Mouse (Mus musculus): ENCODE results near the gene Ufsp1.
A peak's percentile ranks its signal among the peaks of the same experiment; 100 is the strongest.

The Ufsp1 gene

DNA sequence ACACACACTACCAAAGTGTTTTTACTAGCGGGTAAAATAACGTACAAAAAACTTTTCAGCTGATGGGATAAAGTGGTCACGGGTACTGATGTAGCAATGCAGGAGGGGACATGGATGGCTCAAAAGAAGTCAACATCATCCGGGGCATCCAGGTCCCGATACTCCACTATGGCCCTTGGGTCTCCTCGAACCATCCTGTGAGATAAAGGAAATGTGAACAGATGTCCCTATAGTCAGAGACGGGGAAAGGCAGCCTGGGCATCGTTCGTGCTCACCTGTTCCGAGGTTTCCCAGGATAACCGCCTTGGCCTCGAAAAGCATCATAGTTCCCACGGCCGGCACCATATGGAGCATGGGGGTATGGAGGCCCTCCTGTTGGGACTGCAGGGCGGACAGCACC lies 1.3 kb downstream of the Ufsp1 start:
- no peak for DNase-seq

DNA sequence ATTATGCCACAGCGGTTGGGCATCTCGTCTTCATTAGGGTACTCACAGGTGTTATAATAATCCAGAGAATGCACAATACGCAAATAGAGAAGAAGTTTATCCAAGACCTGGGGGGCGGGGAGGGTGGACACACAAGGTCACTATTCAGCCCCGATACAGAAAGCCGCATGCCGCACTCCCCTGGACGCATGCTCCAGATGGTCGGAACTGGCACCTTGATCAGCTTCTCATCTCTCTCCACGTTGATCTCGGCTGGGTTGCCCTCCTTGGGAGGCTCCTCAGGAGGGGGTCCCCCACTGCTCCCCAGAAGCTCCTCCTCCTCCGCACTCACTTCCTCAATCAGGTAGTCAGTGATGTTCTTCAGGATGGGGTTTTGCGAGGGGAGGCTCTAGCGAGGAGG lies 2.7 kb downstream of the Ufsp1 start:
- DNase-seq: no peak

DNA sequence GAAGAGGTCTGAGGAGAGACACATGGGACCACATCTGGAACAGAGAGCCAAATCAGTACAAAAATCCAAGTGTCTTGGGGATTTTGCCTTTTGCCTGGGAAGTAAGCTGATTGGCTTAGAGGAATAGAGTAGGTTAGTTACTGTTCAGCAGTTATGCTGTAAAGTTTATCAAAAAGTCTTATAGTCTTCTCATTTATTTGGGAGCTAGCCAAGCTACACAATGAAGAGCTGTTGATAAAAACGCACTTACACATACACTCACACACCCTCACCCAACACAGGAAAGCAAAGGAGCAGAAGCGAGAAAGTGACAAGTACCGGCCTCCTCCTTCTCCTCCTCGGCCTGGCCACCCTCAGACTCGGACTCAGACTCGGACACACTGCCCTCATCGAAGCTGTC lies 4.8 kb downstream of the Ufsp1 start:
- no peak for DNase-seq

DNA sequence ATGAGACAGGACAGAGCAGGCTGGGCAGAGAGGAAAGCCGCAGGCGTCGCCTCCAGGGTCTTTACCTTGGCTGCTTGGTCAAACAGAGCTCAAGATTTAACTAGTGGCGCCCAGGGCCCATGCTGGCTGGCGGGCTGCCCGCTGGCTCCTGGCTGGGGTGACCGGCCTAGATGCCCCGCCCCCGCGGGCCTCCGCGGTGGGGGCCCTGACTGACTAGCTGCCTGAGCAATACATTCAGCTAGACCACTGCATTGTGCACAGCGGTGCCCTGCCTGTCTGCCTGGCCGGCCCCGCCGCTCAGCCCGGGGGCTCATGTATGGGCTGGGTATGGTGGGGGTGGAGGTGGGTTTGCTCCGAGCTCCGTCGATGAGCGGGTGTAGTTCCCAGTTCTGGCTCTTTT lies 6.8 kb downstream of the Ufsp1 start:
- DNase-seq: peak in 1 of 2 experiments; percentile 56

DNA sequence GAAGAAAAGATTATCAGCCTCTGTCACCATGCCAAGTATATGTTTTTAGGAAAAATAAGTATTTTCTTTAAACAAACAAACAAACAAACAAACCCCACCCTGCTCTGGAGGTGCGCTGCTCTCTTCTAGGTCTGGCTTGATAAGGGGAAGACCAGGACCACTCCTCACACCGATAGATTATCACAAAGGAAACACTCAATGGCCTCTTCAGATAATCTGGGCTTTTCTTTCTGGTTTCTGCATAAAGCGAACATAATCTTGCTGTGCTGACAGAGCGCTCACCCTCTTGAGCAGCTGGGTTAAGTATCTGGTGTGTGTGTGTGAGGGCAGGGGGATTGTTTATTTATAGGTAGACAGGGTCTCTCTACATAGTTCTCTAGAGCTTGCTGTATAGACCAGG lies 9.2 kb downstream of the Ufsp1 start:
- no peak for DNase-seq

DNA sequence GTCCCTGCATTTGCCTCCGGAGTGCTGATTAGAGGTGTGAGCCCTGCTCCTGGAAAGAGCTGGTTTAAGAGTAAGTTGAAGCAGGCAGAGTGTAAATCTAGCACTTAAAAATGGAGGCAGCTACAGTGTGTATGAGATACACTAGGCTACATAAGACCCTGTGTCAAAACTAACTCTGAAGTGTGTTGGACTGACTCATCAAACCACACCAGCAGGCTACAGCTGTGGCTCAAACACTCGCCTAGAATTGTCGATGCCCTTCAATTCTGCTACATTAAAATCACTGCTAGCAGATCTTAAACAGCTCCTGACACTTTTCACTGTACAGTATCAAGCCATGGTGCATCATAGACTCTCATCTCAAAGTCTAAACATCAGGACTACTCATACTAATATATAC lies 9.7 kb downstream of the Ufsp1 start:
- DNase-seq: no peak

DNA sequence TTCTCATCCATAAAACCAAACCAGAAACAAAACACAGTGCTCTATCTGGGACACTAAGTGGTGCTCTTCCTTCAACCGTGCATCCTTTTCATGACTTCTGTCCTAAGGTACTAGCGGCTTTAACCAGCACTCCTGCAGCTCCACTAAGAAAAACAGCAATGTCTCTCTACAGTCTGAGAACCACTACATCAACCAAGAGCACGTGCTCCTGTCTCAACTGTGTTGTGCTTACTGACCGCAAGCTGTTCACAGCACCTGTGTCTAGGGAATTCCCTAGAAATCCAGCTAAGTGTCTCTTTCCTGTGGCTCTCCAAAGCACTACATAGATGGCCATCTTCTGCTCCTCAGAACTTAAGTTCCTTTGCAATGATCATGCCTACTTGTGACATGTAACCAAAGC lies 10.4 kb downstream of the Ufsp1 start:
- DNase-seq: no peak

DNA sequence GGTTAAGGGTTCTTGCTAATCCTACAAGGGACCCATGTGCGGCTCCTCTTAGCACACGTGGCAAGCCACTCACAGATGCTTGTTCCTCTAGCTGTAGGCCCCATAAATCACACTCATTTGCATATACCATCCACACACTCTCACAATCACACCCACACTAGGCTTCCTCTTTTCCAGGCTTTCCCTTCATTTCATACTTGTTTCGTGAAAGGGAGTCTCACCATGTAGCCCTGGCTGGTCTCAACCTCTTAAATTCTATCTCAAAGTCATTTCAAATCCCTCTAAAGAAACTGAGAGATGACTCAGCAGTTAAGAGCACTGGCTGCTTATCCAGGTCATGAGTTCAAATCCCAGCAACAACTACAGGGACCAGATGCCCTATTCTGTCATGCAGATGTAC lies 11.4 kb downstream of the Ufsp1 start:
- DNase-seq: no peak

DNA sequence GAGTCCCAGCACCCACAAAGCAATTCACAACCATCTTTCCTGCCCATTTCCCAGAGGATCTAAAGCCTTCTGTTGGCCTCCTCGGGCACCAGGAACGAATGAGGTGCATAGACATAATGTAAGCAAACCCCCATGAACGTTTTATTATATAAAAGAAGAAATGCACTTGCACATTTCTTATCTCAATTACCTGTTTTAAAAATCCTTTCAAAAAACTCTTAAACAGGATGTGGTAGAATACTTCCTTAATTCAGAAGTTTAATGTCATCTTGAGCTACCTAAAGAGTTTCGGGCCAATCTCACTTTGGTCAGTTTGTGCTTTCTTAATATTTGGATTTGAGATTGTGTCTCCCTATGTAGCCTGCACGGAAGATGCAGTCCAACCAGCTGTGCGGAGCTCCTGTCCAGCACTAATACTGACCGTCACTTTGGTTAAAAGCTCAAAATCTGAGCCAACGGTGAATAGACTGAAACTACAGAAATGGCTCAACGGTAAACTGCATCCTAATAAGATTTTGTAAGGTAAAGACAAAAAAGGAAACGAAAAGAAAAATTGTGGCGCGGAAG lies 12.1 kb downstream of the Ufsp1 start:
- DNase-seq: no peak

DNA sequence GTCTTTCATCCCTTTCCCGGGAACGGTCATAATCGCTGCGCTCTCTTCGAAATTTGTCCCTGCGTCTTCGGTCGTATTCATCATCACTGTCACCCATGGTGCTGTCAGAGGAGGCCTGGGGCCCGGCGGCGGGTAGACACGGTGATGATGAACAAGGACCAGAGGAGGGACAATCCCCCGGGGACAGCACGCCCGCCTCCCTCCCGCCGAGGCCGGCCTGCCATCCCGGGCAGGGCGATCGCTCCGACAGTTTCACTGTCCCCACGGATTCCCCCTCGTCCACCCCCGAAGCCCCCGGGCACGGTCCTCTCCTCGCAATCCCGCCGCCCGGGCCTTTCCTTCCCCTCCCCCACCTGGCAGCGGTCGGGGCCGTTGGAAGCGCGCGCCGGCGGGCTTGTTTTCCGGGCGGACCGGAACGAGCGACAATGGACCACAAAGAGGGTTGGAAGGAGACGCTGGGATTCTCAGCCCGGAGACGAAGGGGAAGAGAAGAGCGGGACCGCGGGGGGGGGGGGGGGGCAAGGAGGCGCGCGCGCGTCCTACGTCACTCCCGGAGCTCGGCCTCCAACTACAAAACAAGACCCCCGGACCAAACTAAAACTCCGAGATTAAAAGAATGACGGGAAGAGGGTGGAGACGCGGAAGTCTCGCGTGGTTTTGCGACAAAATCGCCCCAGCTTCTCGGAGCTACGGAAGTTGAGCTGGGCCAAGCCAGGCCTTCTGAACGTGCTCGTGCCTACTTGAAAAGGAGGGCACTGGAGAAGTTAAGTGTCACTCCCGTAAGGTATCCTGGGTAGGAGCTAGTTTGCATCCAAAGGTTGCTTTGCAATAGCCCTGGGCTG lies 12.9 kb downstream of the Ufsp1 start, which contains the start of gene Srrt:
TSS of gene Srrt (minus strand) at position 604 of the 842 bp plus-strand sequence.
- DNase-seq: peak; percentile 93 to 96

DNA sequence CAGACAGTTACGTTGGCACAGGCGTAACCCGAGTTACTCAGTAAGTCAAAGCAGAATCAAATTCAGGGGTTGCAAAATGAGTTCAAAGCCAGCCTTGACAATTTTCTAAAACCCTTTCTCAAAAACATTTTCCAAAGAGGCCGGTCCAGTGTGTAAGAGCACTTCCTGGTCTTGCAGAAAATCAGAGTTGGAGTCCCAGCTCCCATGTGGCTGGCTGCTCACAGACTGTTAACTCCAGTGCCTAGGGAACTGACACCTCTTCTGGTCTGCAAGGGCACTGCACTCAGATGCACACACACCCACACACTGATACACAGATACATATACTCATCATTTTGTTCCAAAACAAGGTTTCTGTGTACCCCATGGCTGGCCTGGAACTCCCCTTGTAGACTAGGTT lies 13.9 kb downstream of the Ufsp1 start:
- DNase-seq: no peak

DNA sequence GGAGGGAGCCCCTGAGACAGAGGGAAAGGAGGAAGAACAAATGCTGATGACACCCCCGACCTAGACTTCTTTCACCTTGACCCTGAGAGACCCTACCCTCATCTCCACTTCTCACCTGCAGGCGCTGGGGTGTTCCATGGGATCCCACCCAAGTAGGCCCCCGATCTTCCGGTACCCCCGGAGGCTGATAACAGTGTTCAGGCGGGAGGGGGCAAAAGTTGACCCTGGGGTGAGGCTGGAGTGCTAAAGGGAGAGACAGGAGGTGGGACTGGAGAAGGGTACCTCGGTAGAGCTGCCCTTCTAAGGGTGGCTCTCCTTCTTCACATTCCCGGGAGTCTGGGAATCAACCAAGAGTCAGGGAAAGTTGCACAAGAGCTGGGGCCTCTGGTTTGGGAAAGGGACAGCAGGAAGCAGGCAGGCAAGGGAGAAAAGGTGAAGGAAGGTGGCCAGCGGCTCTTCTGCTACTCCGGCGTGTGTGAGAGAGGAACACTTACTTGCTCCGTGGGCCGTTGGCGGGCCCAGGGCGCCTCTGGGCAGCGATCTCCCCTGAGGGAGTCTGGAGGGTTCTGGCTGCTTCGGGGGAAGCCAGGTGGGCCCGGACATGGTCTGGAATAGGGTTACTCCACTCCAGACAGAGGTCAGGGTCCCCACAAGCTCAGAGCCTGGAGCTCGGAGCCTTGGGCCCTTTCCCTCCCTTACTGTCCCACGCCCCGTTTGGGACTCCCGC lies 19.2 kb downstream of the Ufsp1 start:
- no peak for DNase-seq

DNA sequence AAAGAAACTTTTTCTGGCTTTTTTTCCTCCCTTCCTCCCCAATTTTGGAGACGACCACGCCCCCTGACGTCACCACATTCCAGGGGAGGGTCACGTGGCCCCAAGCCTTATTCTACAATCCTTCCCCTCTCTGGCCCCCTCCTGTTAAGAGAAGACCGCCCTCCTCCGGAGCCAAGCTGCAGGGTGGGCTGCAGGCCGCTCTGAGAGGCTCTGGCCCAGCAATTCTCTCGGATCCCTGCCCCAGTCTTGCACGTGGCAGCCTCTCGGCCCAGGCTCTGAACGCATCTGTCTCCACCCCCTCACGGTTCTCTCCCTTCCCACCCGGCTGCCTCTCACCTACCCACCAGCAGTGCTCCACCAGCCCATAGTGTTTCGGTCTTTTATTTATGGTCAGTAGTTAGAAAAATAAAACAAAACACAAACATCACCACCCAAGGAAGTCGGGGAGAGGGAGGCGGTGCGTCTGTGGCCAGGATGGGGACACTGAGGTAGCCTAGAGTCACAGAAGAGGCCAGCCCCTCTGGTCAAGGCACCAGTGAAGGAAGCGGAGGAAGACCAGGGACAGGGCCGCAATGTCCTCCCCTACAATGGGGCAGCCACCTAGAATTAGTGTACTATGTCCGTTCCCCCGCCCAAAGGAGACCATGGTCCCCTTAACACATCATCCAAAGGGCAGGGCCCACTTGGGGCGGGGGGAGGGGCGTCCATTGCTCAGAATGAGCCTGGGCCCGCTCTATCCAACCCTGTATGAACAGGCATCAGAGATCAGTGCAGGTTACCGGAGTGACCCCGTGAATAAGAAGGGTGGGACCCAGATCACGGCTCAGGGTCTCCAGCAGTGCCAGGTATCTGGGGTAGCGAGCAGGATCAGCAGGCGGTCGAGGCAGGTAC lies 20.0 kb downstream of the Ufsp1 start, which contains the start of gene Trip6:
TSS of gene Trip6 (minus strand) at position 212 of the 891 bp plus-strand sequence.
- peak; percentile 92 to 93 for DNase-seq

DNA sequence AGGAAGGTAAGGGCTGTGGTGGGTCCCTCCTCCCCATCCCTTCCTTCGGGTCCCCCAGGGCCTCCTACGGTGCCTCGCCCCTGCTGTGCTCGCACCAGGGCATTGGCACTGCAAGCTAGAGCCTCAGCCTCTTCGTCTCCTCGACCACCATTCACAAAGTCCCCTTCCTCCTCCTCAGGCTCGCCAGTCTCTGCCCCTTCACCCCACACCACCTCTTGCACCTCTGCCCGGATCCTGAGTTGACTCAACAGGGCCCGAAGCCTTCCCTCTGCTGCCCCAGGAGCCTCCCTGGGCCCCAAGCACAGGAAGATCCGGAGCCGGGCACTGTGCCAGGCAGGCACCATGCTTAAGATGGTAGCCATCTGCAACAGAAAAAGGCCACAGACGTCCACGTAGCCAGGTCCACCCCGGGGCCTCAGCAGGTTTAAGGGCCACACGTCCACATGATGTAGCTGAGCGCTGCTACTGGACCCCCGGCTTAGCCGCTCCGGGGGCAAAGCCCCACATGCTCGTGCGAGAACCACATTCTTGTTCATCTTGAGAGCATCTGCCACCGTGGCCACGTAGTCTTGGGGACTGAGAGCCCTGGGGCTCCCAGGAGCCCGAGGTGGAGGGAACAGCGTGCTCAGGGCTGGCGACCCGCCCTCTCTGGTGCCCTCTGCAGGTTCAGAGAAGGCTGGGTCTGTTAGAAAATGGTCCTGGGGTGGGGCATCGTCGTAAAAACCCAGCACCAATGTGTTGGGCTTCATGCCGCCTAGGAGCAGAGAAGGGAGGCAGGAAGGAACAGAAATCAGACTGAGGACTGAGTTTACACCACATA lies 20.9 kb downstream of the Ufsp1 start:
- peak; percentile 55 to 69 for DNase-seq

DNA sequence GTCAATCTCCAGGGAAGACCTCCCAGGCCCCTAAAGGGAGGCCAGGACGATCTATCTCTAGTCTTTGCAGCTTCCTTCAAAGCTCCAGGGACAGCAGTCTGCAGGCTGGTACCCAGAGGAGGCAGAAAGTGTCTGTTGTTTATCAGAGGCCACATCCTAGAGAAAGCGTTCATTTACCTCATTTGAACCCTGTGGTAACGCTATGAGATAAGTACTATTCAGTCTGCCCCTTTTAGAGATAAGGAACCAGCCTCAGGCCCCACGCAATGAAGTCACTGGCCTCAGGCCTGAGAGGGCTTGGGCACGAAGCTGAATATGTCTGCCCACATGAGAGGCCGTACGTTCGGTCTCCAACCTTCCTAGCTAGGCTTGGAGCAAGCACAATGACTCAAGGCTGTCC lies 22.9 kb downstream of the Ufsp1 start:
- no peak for DNase-seq

DNA sequence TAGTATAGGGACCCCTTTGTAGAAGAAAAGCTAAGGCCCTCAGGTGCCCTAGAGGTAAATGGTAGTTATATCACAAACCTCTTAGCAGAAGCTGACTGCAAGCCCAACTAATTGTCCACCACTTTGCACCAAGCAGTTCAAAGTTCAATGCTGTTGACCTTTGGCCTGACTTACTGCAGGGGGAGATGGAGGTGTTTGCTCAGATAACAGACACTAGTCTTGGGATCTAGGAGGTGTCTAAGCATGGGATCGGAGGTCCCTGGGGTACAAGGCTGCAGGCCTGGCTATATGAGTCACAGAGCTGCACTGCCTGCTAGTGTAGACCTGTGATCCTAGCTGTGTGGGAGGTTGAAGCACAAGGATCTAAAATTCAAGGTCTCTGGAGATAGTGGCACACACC lies 24.1 kb downstream of the Ufsp1 start:
- DNase-seq: no peak

DNA sequence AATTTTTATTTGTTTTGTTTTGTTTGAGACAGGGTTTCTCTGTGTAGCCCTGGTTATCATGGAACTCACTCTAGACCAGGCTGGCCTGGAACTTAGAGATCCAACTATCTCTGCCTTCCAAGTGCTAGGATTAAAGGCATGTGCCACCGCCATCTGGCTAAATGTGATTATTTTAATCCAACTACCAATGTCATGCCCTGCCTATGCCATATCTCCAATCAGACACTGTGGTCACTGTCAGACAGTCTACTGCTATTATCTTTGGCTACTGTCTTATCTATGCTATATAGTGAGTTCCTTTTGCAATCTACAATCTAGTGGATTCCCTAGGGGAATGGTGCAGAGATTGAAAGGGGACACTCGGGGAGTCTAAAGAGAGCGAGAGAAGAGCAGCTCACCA lies 26.6 kb downstream of the Ufsp1 start:
- DNase-seq: no peak

DNA sequence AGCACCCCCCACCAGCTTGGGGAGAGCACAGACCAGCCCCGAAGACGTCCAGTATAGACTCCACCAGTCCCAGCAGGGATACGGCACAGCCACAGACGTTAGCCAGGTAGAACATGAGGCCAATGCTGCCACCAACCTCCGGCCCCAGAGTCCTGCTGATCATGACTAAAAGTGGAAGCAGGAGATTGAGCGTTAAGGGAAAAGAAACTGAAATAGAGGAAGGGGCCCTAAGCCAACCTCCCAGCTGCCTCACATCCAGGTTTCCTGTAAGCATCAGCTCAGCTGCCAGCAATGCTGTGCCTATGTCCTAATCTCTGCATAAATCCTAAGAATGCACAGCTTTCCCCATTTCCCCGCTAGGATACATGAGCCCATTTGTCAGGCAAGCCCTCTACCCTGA lies 36.5 kb downstream of the Ufsp1 start:
- no peak for DNase-seq

DNA sequence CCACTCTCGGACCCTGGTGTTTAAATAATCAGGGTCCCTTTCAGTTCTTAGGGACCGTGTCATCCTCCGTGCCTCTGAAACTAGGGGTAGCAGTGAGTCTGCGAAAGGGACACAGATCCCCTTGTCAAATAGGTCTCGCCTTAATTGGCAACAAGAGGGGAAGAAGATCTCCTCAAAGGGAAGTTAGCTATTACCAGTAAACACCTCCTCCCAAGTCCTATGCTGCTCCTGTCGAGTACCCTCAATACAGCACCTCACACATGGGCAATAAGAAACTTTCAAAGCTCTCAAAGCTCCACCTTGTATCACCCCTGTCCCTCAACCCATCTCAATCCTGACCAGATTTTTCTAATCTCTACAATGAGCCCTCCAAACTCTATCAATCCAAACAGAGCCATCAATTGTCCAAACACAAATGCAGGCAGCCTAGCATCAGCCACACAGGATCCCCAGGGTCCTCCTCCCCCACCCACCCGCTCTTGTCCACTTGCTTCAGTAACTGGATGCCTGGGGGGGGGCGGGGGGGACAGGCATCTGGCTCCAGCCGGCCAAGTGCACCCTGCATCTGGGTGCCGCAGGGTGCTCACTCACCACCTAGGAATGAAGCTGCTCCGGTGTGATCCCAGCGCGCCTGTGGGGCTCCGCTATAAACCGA lies 38.6 kb downstream of the Ufsp1 start:
- no peak for DNase-seq

DNA sequence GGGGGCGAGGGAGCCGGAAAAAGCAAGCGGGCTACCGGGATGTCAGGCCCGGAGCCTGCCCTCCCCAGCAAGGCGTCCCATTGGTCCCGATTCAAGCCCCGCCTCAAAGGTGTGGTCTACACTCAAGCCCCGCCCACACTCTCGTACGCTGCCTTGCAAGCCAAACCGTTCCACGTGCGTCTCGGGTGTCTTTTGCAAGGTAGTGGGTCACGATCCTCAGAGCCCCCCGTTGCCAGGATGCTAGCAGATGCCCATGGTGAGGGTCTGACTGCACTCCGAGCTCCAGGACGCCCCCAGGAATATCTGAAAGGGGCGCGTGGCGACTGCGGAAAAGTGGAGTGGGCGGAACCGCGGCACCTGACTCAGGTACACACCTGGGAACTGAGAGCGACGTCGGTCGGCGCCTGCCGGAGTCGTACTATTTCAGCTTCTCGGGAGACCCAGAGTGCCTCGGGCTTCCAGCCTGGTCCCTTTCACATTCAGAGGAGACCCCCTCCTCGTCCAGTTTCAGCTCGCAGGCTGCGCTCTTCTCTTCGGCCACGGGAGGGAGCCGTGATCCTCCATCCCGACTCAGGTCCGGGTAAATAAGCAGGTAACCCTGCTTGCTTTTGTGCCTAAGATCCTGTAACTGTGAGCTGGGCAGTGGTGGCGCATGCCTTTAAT lies 39.2 kb downstream of the Ufsp1 start, which contains the start of gene Slc12a9:
TSS of gene Slc12a9 (minus strand) at position 86 of the 663 bp plus-strand sequence.
- DNase-seq: peak; percentile 94 to 97

DNA sequence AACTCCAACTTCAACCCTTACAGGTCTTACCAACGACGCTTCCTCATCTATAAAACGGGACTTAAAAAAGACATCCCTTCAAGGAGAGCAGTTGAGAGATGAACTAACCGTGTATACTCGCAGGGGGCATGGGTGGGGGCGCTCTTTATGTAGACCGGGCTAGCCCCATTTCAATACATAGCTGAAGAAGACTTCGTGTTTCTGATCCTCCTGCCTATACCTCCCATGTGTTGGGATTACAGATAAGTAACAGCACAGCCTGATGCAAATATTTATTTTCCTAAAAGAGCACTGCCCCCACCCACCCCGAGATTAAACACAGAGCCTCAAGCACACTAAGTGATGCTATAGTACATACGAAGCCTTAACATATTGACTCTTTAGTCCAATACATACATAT lies 39.9 kb downstream of the Ufsp1 start:
- no peak for DNase-seq
